Mouse (Mus musculus): ENCODE results near the gene Fnip2.
A peak's percentile ranks its signal among the peaks of the same experiment; 100 is the strongest.

Fnip2 gene

GRCm38 (mm10) chr3:79527921-79528320 lies 39.7 kb downstream of the Fnip2 start:
- no peak for DNase-seq (ENCODE audit: low spot score)

GRCm38 (mm10) chr3:79527521-79527920 lies 40.1 kb downstream of the Fnip2 start:
- DNase-seq (ENCODE audit: low spot score), result no peak

GRCm38 (mm10) chr3:79523349-79523748 lies 44.2 kb downstream of the Fnip2 start:
- DNase-seq (ENCODE audit: low spot score), result no peak

GRCm38 (mm10) chr3:79519862-79520261 lies 47.7 kb downstream of the Fnip2 start:
- DNase-seq (ENCODE audit: low spot score), result no peak

GRCm38 (mm10) chr3:79518761-79519527 lies 48.7 kb downstream of the Fnip2 start:
- no peak for DNase-seq (ENCODE audit: low spot score)

- peak; percentile 51 for DNase-seq (ENCODE audit: low spot score)
Measured at GRCm38 (mm10) chr3:79517884-79518591, 49.6 kb downstream of the Fnip2 start.

- no peak for DNase-seq (ENCODE audit: low spot score)
Measured at GRCm38 (mm10) chr3:79516958-79517357, 50.6 kb downstream of the Fnip2 start.

- DNase-seq (ENCODE audit: low spot score), result no peak
Measured at GRCm38 (mm10) chr3:79516099-79516920, 51.3 kb downstream of the Fnip2 start.

- DNase-seq (ENCODE audit: low spot score), result no peak
Measured at GRCm38 (mm10) chr3:79514304-79514703, 53.3 kb downstream of the Fnip2 start.

GRCm38 (mm10) chr3:79501166-79501728 lies 66.3 kb downstream of the Fnip2 start:
- no peak for DNase-seq (ENCODE audit: low spot score)

GRCm38 (mm10) chr3:79500279-79500678 lies 67.3 kb downstream of the Fnip2 start:
- DNase-seq (ENCODE audit: low spot score), result no peak

- DNase-seq (ENCODE audit: low spot score), result no peak
Measured at GRCm38 (mm10) chr3:79496668-79497067, 70.9 kb downstream of the Fnip2 start.

GRCm38 (mm10) chr3:79495151-79495550 lies 72.4 kb downstream of the Fnip2 start:
- DNase-seq (ENCODE audit: low spot score), result peak; percentile 42

- DNase-seq (ENCODE audit: low spot score), result no peak
Measured at GRCm38 (mm10) chr3:79494028-79494427, 73.6 kb downstream of the Fnip2 start.

GRCm38 (mm10) chr3:79493064-79493463 lies 74.5 kb downstream of the Fnip2 start:
- DNase-seq (ENCODE audit: low spot score), result no peak

GRCm38 (mm10) chr3:79491614-79492013 lies 76.0 kb downstream of the Fnip2 start:
- DNase-seq (ENCODE audit: low spot score), result no peak

GRCm38 (mm10) chr3:79490102-79490501 lies 77.5 kb downstream of the Fnip2 start:
- no peak for DNase-seq (ENCODE audit: low spot score)

- no peak for DNase-seq (ENCODE audit: low spot score)
Measured at GRCm38 (mm10) chr3:79488025-79488424, 79.6 kb downstream of the Fnip2 start.

- DNase-seq (ENCODE audit: low spot score), result no peak
Measured at GRCm38 (mm10) chr3:79484286-79485063, 83.1 kb downstream of the Fnip2 start.

GRCm38 (mm10) chr3:79478880-79479279 lies 88.7 kb downstream of the Fnip2 start:
- DNase-seq (ENCODE audit: low spot score), result no peak

- DNase-seq (ENCODE audit: low spot score), result no peak
Measured at GRCm38 (mm10) chr3:79478400-79478799, 89.2 kb downstream of the Fnip2 start.

Measured in layer of hippocampus, adult 11-12 months (tissue).